Mouse (Mus musculus) urinary bladder, adult 2 months (tissue): ENCODE results near the gene Gsc2. TPM values are rescaled to one million over a fixed set of nuclear protein-coding genes. Genes with fewer than 3 reads are reported as not detected.
"Not testable (repeated sequence)": the region's sequence is repeated elsewhere in the genome, so short reads cannot be mapped to it uniquely, and the experiment has no call there.

Source experiments
- DNase-seq: peaks from one replicate; pipeline ENCODE4 v3.0.0; 2022; ENCODE audit warnings: low spot score
- polyA plus RNA-seq: library from polyadenylated mRNA; depleted of rRNA; stranded (reverse); fragments of >200 nt; gene quantifications from 2 replicates; pipeline ENCODE4 v1.2.3, GENCODE M21; 2012; rRNA removed

Gsc2 gene
- not detected in 2 replicates for polyA plus RNA-seq

DNA sequence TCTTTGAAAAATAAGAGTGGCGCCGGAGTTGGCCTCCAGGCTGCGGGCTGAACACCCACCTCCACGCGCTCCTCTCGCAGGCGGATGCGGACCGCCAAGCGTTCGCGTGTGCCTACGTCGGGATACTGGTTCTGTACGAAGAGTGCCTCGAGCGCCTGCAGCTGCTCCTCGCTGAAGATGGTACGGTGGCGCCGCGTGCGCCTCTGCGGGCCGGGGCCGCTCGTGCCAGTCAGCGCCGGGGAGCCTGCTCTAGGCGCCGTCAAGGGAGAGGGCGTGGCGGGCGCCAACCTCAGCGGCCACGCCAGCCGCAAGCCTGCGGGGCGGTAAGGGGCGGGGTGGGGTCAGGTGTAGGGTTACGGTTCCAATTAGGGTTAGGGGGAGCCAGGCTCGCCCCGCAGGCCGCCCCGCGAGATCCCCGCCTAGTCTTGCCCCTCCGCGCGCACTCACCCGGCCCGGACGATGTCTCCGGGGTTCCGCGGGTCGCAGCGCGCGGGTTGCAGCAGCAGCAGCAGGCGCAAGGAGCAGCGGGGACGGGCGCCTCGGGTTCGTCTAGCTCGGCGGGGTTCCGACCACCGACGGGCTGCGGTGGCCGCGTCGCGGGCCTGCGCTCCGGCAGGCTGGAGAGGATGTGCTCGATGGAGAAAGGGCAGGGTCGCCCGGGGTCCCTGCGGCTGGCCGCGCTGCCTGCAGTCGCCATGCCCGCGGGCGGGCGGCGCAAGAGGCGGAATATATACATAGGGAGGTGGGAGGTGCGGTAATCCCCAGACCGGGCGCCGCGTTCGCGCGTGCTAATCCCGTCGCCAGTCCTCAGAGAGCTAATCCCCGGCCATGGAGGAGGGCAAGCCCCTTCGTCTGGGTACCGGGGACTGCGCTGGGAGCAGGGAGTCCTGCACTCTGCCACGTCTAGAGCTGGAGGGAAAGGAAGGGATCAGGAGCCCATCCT lies at the start of gene Gsc2:
TSS of gene Gsc2 (minus strand) at position 753 of the 943 bp plus-strand sequence.
- no peak for DNase-seq

- DNase-seq: no peak
Measured at GRCm38 (mm10) chr16:17962091-17962490, 47.2 kb upstream of the Gsc2 start.

GRCm38 (mm10) chr16:17956052-17956638 lies 41.3 kb upstream of the Gsc2 start:
- not testable (repeated sequence) for DNase-seq

- DNase-seq: no peak
Measured at GRCm38 (mm10) chr16:17951618-17952017, 36.8 kb upstream of the Gsc2 start.

- DNase-seq: no peak
Measured at GRCm38 (mm10) chr16:17950068-17950467, 35.2 kb upstream of the Gsc2 start.

DNA sequence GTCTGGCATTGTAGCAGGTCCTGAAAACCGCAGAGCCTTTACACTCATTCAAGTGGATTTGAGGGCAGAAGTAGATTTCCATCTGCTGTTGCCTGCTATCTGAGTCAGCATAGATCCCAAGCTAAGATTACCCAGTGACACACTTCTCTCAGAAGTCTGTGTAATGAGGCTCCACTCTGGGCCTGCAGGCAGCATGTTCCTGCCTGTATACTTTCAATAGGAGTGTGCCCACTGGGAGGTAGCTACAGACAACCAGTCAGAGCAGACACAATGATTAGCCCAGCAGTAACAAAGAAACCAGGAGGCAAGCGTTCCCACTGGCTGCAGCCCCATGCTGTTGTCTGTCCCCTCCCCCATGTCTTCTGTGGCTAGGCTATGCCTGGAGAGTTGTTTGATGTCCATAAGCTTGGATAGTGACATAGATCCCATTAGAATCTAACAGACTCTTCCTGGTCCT lies 34.6 kb upstream of the Gsc2 start:
- DNase-seq: no peak

GRCm38 (mm10) chr16:17945081-17945831 lies 30.4 kb upstream of the Gsc2 start:
- DNase-seq: no peak

DNA sequence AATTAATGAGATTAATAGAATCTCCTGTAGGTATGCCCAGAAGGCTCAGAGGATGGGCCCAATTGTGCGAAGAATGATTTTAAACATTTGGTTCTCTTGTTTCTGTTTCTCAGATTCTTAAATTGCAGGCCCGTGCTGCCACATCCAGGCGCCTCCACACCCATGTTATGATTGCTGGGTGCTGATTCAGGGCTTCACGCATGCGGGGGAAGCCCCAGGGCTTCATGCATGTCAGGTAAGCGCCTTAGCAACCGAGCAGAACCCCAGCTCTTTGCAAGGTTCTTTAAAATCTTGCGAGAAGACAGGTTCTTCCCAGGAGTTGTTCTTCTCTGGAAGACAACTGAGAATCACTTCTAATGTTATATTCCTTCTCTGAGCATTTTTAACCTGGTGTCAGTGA lies 28.6 kb upstream of the Gsc2 start:
- no peak for DNase-seq

DNA sequence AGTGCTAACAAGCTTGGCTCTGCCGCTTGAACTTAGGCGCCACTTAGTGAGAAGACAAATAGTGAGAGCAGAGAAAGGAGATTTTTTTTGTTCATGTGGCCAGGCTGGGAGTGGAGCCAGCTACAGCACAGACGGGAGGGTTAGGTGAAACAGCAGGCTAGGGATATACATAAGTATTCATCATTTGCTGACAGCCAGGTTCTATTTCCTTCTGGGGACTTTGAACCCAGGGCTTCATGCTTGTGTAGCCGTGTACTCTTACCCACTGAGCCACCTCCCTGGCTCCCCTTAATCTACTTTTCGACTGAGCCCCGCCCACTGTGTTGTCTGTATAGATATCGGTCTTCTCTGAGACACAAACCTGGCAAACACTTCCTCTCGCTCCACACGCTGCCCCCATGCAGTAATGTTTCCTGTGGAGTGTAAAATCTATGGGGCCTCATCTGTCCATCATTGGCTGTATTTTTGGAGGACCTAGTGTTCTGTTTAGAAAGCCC lies 24.4 kb upstream of the Gsc2 start:
- DNase-seq: no peak

- no peak for DNase-seq
Measured at GRCm38 (mm10) chr16:17938821-17939220, 24.0 kb upstream of the Gsc2 start.

DNA sequence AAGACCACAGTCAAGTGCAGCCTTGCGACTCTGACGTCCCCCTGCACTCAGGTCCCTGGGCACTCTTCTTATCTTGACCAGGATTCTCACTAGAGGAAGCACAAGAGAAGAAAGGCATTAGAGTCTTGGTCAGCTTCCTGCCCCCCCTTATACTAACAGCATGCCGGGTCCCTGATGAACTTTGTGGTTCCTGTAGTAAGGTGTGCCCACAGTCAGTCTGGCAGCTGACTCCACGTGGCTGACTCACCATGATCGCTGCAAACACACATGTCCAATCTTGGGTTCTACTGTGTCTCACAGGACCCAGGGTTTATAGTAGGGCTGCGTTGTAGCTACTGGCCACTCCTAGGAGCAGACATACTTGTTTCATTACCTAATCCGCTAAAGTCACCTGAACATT lies 23.3 kb upstream of the Gsc2 start:
- no peak for DNase-seq

DNA sequence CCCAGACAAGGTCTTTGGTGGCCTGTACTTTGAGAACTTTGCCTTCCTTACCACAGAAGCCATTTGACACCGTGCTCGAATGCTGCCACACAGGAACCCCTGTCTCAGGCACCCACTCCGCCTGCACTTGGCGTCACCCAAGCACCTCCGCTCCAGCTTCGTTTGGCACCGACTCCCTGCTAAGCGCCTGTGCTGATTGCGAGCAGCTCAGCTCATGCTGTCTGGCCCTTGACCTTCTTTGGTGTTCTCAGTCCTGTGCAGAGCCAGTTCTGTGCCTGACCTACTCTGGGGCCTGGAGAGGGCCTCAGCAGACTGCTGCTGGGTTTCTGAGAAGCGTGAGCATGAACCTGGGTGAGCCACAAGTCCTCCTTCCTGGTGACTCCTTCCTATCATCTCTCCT lies 21.9 kb upstream of the Gsc2 start:
- no peak for DNase-seq

GRCm38 (mm10) chr16:17934445-17934910 lies 19.6 kb upstream of the Gsc2 start:
- DNase-seq: no peak

DNA sequence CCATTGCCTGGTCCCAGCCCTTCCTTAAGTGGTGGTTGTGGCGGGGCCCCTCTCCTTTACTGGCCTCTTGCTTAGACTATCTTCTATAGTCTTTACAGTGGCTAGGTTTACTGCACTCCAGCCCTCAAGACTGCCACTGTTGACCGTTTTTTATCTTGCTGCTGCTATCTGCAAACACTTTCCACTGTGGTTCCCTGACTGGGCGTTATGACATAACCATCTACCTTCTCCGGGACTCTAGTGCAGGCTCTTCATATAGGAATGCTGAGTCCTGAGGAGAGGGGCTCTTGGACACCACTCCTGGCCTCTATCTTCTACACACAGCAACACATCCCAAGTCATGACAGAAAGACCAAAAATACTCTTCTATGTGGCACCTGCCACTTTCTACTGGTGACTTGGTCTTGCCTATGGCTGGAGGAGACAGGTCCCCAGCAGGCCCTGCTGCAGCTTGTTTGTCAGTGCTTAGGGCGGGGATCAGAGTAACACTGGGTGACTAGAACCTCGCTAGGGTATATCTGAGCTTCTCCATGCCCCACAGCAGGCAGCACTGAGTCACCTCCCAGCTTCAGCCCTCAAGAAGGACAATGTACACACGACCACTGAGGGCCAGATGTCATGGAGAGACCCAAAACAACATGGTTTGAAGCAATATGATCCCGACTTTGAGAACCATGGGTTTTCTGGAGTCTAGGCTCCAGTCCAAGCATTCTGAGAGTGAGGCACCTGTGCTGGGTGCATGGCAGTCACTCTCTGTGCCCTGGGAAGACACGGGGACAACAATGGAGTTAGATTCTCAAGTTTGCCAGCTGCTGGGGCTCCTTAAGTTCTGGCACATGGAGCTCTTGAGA lies 19.0 kb upstream of the Gsc2 start:
- DNase-seq: no peak

- no peak for DNase-seq
Measured at GRCm38 (mm10) chr16:17931906-17932460, 17.1 kb upstream of the Gsc2 start.

GRCm38 (mm10) chr16:17929631-17930030 lies 14.8 kb upstream of the Gsc2 start:
- DNase-seq: no peak

GRCm38 (mm10) chr16:17929211-17929610 lies 14.4 kb upstream of the Gsc2 start:
- DNase-seq: no peak

- DNase-seq: peak; percentile 50
Measured at GRCm38 (mm10) chr16:17928627-17929104, 13.8 kb upstream of the Gsc2 start.

DNA sequence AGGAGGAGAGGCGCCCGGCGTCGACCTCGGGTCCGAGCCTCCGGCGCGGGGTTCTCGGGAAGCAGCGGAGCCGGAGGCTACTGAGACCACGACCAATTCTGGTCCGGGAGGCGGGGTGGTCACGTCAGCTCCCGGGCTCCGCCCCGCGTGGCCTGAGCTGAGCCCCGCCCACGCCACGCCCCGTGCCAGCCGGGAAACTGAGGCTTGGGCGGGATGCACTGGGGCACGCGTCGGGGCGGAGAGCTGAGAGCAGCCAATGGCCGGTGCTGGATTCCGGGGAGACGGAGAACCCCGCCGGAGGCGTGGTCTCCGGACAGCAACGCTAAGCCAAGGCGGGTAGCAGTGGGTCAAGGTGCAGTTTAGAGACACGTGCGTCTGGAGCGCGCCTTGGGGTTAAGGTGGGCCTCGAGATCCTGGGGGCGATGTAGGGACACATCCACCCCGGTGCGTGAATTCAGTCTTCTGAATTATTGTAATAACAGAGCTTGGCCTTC lies 13.3 kb upstream of the Gsc2 start, which contains the start of gene Slc25a1:
TSS of gene Slc25a1 (minus strand) at position 133 of the 494 bp plus-strand sequence.
- peak; percentile 76 for DNase-seq
